Mouse (Mus musculus): ENCODE results near the gene Zdhhc8.

The Zdhhc8 gene

GRCm38 (mm10) chr16:18231451-18231850 lies 3.5 kb downstream of the Zdhhc8 start:
- DNase-seq (ENCODE audit: extremely low spot score, low read depth, low spot score), result no peak

DNA sequence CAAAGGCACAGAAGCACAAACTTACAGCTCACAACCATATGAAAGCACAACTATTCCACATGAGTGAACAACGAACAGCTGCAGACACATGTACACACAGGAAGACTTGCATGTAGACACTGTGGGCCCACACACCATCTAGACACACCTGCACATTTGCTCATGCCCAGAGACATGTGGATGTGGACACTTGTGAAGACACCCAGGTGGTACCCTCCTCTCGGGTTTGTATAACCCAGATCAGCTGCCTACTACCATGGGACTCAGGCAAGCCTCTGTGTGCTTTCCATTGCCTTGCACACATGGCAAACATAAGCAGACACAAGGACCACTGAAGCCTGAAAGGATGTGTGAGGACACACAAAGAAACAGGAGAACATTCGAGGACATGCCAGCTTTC lies 3.9 kb downstream of the Zdhhc8 start:
- no peak for DNase-seq (ENCODE audit: extremely low spot score, low read depth, low spot score)

DNA sequence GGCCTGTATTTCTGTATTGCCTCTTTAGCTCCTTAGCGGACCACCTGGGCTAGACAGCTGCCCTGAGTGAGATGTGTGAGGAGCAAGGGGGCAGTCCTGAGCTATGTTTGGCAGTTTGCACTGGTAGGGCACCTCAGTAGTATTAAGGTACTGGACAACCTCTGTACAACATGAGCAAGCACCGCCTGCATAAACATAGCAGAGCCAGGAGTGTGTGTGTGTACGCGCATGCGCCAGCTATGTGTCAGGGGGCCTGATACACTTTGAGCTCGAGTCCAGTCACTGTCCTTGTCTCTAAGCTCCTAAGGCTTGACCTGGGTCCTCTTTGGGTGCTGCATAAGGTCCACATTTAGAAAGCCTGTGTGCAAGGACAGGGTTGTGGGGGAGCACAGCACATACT lies 4.3 kb downstream of the Zdhhc8 start:
- no peak for DNase-seq (ENCODE audit: extremely low spot score, low read depth, low spot score)

DNA sequence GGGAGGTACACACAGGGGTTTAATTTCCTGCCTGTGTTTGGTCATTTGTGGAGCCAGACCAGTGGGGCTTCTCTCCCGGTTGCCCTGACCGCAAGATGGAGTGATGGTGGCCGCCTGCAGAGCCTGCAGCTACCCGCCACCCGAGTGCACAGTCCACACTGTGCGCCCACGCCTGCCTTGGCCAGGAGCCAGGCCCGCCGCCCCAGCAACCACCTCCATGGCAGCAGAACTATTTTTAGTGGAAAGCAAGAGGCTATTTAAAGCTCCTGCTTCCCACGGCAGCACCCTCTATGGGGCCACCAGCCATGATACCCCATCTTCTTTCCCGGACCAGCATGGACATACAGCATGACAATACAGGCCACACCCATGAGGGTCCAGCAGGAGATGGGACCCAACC lies 5.3 kb downstream of the Zdhhc8 start:
- DNase-seq (ENCODE audit: extremely low spot score, low read depth, low spot score), result no peak

- no peak for DNase-seq (ENCODE audit: extremely low spot score, low read depth, low spot score)
Measured at GRCm38 (mm10) chr16:18228856-18229255, 6.1 kb downstream of the Zdhhc8 start.

- no peak for DNase-seq (ENCODE audit: extremely low spot score, low read depth, low spot score)
Measured at GRCm38 (mm10) chr16:18227897-18228422, 7.0 kb downstream of the Zdhhc8 start.

- DNase-seq (ENCODE audit: extremely low spot score, low read depth, low spot score), result no peak
Measured at GRCm38 (mm10) chr16:18227187-18227586, 7.7 kb downstream of the Zdhhc8 start.

- DNase-seq (ENCODE audit: extremely low spot score, low read depth, low spot score), result no peak
Measured at GRCm38 (mm10) chr16:18222188-18222587, 12.7 kb downstream of the Zdhhc8 start.

DNA sequence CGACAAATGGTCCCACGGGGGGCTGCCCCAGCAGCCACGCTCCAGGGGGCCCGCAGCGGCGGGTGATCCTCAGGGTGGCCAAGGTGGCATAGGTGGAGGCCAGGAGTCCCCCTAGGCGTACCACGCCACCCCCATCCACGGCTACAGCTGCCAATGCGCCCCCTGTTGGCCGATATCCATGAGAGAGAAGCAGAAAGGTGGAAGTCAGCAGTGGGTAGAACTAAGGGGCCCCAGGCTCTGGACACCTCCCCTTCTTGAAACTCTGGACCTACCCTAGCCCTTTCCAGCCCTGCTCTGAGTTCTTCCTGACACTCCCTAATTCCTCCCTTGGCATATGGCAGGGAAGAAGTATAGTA lies 13.4 kb downstream of the Zdhhc8 start:
- no peak for DNase-seq (ENCODE audit: extremely low spot score, low read depth, low spot score)

DNA sequence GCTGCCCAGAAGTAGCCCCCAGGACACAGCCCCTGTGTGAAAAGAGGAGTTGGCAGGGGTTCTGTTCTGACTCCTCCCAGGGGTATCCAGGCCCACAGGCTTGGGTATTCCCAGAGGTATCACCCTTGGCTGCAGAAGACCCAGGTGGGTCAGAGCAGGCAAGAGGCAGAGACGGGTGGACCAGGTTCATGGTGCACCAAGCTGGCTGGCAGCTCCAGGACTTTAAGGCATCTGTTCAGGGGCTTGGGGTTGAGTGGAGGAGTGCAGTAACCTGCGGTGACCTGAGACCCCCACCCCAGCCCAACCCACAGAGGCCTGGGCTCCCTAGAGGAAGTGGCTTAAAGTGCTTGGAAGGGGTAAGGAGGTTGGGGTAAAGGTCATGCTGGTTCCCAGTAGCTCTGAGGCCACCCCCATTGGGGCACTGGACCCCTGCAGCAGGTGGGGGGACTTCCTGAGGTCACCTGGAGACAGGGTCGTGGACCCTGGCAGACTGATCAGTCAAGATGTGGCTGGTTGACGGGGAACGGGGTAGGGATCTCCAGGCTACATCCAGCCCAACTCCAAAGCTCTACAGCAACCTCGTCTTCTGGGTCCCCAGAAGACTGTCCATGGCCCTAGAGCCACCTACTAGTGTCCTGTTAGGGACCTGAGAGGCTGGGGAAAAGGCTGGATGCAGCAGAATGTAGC lies 13.9 kb downstream of the Zdhhc8 start:
- DNase-seq (ENCODE audit: extremely low spot score, low read depth, low spot score), result no peak

- no peak for DNase-seq (ENCODE audit: extremely low spot score, low read depth, low spot score)
Measured at GRCm38 (mm10) chr16:18220001-18220400, 14.9 kb downstream of the Zdhhc8 start.

DNA sequence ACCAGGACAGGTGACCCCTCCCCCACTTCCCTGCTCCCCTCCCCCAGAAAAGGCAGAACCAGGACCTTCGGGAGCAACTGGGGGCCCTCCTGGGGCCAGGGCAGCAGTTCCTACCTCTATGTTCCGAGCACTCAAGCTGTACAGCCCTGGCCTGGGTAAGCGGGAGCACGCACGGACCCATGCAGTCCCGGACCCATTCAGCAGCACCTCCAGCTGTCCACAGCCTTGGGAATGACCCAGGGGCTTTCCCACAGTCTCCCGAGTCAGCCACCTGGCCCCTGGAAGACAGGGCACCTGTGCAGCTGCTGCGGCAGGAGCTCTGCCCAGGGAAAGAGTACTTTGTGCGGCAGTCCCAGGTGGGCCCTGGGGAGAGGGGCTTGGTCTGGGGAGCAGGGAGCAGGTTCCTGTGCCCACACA lies 16.3 kb downstream of the Zdhhc8 start:
- no peak for DNase-seq (ENCODE audit: extremely low spot score, low read depth, low spot score)

- no peak for DNase-seq (ENCODE audit: extremely low spot score, low read depth, low spot score)
Measured at GRCm38 (mm10) chr16:18217579-18217978, 17.4 kb downstream of the Zdhhc8 start, which contains the start of gene Ccdc188. TSS of gene Ccdc188 (plus strand) at chr16:18217879.

DNA sequence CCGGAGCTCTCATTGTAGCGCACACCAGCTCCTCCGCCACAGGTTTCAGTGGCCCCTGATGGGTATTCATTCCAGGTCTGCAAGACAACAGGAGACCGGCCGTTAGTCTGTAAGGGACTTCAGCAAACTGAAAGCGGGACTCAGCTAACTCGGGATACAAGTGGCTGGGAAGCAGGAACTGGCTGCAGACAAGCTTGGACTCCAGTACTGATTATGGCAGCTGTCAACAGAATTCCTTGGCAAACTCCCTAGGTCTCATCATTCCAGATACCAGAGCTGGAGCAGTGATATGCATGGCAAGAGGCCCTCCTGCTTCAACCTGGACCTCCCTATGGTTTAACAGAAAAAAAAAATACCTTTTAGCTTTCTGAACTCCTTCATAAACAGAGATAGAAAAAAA lies 20.1 kb downstream of the Zdhhc8 start:
- no peak for DNase-seq (ENCODE audit: extremely low spot score, low read depth, low spot score)

GRCm38 (mm10) chr16:18213689-18214088 lies 21.2 kb downstream of the Zdhhc8 start:
- DNase-seq (ENCODE audit: extremely low spot score, low read depth, low spot score), result no peak

DNA sequence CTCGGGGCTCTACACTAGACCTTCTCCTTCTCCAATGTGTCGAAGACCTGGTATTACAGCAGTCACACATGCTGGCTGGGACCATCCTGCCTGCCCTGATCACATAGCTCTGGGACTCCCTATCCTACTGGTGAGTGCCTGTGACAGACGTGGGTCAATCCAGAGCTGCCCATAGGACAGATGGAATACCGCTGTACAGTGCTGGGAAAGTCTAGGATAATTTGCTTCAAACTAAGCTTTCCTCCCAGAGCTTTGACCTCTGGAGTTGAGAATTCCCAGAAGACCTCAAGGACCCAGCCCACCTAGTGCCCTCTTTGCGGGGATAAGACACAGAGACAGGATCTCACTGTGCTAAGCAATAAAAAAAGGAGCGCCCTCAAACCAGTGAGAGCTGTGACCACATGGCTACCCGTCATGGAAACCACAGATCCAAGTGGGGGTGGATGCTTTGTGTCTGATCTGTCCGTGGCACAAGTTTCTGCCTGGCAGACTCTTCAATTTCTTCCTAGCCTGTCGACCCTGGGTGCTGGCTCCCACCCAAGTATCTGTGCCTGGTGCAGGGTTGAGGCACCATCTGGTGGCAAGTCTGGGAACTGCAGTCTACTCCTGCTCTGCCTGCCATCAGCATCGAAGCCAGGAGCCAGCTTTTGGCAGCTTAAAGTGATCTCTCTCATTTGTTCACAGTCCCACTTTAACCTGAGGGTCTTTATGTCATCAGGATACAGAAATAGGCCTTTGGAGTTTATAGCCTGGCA lies 23.3 kb downstream of the Zdhhc8 start:
- DNase-seq (ENCODE audit: extremely low spot score, low read depth, low spot score), result peak; percentile 66

DNA sequence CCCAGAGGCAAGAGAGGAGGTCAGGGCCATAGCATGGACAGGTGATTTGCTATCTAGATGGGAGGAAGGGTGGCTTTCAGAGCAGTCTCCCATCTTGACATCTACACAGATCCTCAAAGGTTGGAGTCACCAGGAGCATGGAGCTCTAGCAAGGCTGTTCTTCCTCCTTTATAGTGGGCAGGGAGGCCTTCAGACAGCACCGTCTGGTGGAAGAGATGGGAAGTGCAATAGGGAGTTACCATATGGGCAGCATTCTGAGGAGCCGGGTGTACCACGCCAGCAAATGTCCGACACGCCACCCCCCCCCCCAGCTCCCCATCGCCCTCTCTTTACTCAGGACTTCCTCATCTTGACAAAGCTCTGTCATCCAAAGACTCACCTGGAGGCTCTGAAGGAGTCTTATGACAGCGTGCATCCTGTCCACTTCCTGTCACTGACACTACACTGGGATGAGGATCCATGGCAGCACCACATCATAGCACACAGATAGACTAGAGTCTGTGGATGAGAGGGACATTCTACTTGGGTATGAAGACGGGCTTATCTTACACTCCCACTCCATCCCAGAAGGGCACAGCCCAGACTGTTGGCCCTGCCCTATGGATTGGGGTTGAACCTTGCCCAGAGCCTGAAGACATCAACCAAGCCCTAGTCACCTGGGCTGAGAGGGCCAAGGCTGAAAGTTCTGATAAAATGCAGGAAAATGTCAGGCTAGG lies 24.1 kb downstream of the Zdhhc8 start:
- DNase-seq (ENCODE audit: extremely low spot score, low read depth, low spot score), result no peak

- peak; percentile 54 for DNase-seq (ENCODE audit: extremely low spot score, low read depth, low spot score)
Measured at GRCm38 (mm10) chr16:18203430-18204091, 31.4 kb downstream of the Zdhhc8 start.

- no peak for DNase-seq (ENCODE audit: extremely low spot score, low read depth, low spot score)
Measured at GRCm38 (mm10) chr16:18202061-18202460, 32.9 kb downstream of the Zdhhc8 start.

DNA sequence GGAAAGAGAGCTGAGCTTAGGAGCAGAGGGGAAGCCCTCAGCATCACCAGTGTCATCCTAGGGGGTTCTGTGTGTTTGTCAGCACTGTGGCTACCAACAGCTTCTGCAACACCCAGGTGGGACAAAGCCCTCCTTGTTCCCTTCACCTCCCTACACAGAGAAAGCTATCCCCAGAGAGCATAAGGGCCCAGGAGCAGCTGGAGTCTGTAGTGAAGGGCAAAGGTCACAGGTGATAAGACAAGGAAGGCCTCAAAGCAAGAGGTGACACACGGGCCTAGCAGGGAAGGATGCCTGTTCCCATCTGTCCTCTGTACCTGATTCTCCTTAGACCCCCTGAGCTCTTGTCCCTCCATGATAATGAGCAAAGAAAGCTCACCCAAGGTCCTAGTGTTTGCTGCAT lies 33.3 kb downstream of the Zdhhc8 start:
- no peak for DNase-seq (ENCODE audit: extremely low spot score, low read depth, low spot score)

GRCm38 (mm10) chr16:18200062-18200461 lies 34.9 kb downstream of the Zdhhc8 start:
- DNase-seq (ENCODE audit: extremely low spot score, low read depth, low spot score), result no peak
